Comparison of ENCODE assay signal across 9 mouse cellular contexts in the genomic region with DNA sequence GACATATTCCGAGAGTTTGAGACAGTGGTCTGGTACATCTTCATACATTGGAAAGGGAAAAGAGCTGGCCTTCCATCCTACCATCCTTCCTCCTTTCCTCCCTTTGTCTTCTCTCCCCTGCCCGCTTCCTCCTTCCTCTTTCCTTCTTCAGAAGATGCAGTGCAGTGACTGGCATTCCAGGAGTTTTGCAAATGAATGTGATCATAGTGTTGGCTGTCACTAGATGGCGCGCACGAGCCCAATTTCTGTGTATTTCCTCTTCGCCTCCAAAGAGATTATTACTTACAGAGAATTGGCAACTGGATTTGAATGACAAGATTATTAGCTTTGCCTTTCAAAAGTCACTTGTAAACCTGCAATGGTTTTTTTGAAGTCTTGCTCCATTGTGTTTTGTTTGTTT. TPM values are rescaled to one million over a fixed set of nuclear protein-coding genes. Genes with fewer than 3 reads are reported as not detected.
DNase-seq lines count a peak whose midpoint lies in the region; ATAC-seq and TF ChIP-seq lines count a peak whose summit lies in the region.
"Had no signal": no experiment of that assay in that cellular context is flagged by ENCODE, and none has a peak within 500 bp of the region (broad histone marks: within the 10 kb centered on the region; RNA-seq: fewer than 3 reads in every experiment).

No protein-coding gene starts in this region.

- peaks cover 28% of the 10 kb centered on the region for H3K9me3 ChIP-seq in E14TG2a.4 (ENCODE audit: low read length)
- no peaks in the 10 kb centered on the region for H3K9me3 ChIP-seq in lung, embryonic 14.5 days (ENCODE audit: low read depth, low read length)
- H3K9me3 ChIP-seq: limb, embryonic 13.5 days had no signal

- no peak overlapping the region for H3K4me2 ChIP-seq in lung, embryonic 14.5 days
- H3K4me2 ChIP-seq: limb, embryonic 13.5 days had no signal

- no peaks in the 10 kb centered on the region for H3K27me3 ChIP-seq in E14TG2a.4 (ENCODE audit: insufficient read depth, low read length)
- H3K27me3 ChIP-seq in lung, embryonic 14.5 days (ENCODE audit: insufficient read depth, low read length): no peaks in the 10 kb centered on the region
- H3K27me3 ChIP-seq: limb, embryonic 13.5 days had no signal

- H3K36me3 ChIP-seq in E14TG2a.4 (ENCODE audit: insufficient read depth, low read length): no peaks in the 10 kb centered on the region
- H3K36me3 ChIP-seq in lung, embryonic 14.5 days (ENCODE audit: insufficient read depth): no peaks in the 10 kb centered on the region
- H3K36me3 ChIP-seq: limb, embryonic 13.5 days had no signal

- ATAC-seq in CD4-positive, CD25-positive, alpha-beta regulatory T cell, adult 4 months: no peak
- ATAC-seq in lung, embryonic 14.5 days (ENCODE audit: insufficient read depth): no peak

- TF ChIP-seq CTCF in E14TG2a.4 (conservative IDR thresholded peaks at IDR 0.05; ENCODE audit: low read length): peak; percentile 33
- TF ChIP-seq CTCF in lung, embryonic 14.5 days (IDR thresholded peaks at IDR 0.05; ENCODE audit: low read depth): peak; percentile 81

- H3K4me3 ChIP-seq in E14TG2a.4 (replicated peaks; ENCODE audit: low read length): no peak overlapping the region
- no peak overlapping the region for H3K4me3 ChIP-seq in lung, embryonic 14.5 days (ENCODE audit: low read depth, low read length)
- H3K4me3 ChIP-seq: limb, embryonic 13.5 days had no signal

- DNase-seq in CD4-positive, CD25-positive, alpha-beta regulatory T cell, adult 2 months (ENCODE audit: low read depth, low spot score): peak; percentile 76
- peak; percentile 37 for DNase-seq in c-Kit-positive CD71-positive TER-119-positive erythroid progenitor cells, embryonic 14.5 days (ENCODE audit: low spot score)
- peak; percentile 67 for DNase-seq in forelimb bud, embryonic 11.5 days (ENCODE audit: low read depth, low spot score)
- peak; percentile 54 to 89 for DNase-seq in kidney, postnatal 36 days
- peak; percentile 95 for DNase-seq in lung, embryonic 14.5 days
- peak; percentile 59 for DNase-seq in right cerebral cortex, postnatal 25 days

- peaks cover 18% of the 10 kb centered on the region for H3K4me1 ChIP-seq in E14TG2a.4 (replicated peaks; ENCODE audit: low read depth, low read length)
- no peaks in the 10 kb centered on the region for H3K4me1 ChIP-seq in lung, embryonic 14.5 days (ENCODE audit: insufficient read depth)
- H3K4me1 ChIP-seq: limb, embryonic 13.5 days had no signal

- WGBS in lung, embryonic 14.5 days: 18% methylated on average over 6 of the region's 6 CpGs

- H3K9ac ChIP-seq in lung, embryonic 14.5 days: no peak overlapping the region
- H3K9ac ChIP-seq: limb, embryonic 13.5 days had no signal

- no peak overlapping the region for H3K27ac ChIP-seq in lung, embryonic 14.5 days (ENCODE audit: low read depth)
- H3K27ac ChIP-seq: limb, embryonic 13.5 days had no signal

RNA-seq across cellular contexts. Expression of gene Sox30, which starts 36.0 kb away (rescaled TPM):
- polyA plus RNA-seq in CD4-positive, CD25-positive, alpha-beta regulatory T cell, adult 4 months (2017; shearing (Covaris generic)): not detected
- polyA plus RNA-seq in lung, embryonic 14.5 days (2014; fragmentation: Nextera tagmentation; extraction: Ambion mirVana): 0.09 and 0.12 TPM in 2 replicates

RNA-seq across cellular contexts. Expression of gene Gm12166, which starts 36.1 kb away (rescaled TPM):
- 10 to 100 TPM; 14.3 to 43.4 TPM for polyA plus RNA-seq in CD4-positive, CD25-positive, alpha-beta regulatory T cell, adult 4 months (2017; shearing (Covaris generic))
- polyA plus RNA-seq in lung, embryonic 14.5 days (2014; fragmentation: Nextera tagmentation; extraction: Ambion mirVana): 4.9 and 6.1 TPM in 2 replicates

RNA-seq across cellular contexts. Expression of gene Adam19, which starts 39.7 kb away (rescaled TPM):
- polyA plus RNA-seq in CD4-positive, CD25-positive, alpha-beta regulatory T cell, adult 4 months (2017; shearing (Covaris generic)): 10 to 100 TPM; 60.6 to 85.0 TPM
- 25.4 and 27.0 TPM in 2 replicates for polyA plus RNA-seq in lung, embryonic 14.5 days (2014; fragmentation: Nextera tagmentation; extraction: Ambion mirVana)

Comparison
In these comparisons a context has a peak if more than half of its experiments do, and no peak if none do; other contexts are left out.
1. DNase-seq: peak in every context shown above with its lines; median percentile 95 in lung, embryonic 14.5 days; 76 in CD4-positive, CD25-positive, alpha-beta regulatory T cell, adult 2 months; 72 in kidney, postnatal 36 days; 67 in forelimb bud, embryonic 11.5 days; 59 in right cerebral cortex, postnatal 25 days; 37 in c-Kit-positive CD71-positive TER-119-positive erythroid progenitor cells, embryonic 14.5 days.